Mouse (Mus musculus) gastrocnemius, postnatal 10 days (tissue): ENCODE data around the gene Cabin1. TPM values are rescaled to one million over a fixed set of nuclear protein-coding genes. Genes with fewer than 3 reads are reported as not detected.
A peak's percentile ranks its signal among the peaks of the same experiment; 100 is the strongest.

ENCODE experiments used
- DNase-seq: peaks from one replicate; pipeline ENCODE4 v3.0.0; 2021; ENCODE audit warnings: mixed read lengths
- total RNA-seq, 2 experiments: library from RNA; stranded (reverse); gene quantifications; 2 replicates each; pipeline ENCODE4 v1.2.3; 2021

The Cabin1 gene
- total RNA-seq, 2 experiments from 2014 or later = 11.7 to 18.7 TPM

- no peak for DNase-seq
Measured at GRCm38 (mm10) chr10:75702494-75702893, 61.6 kb downstream of the Cabin1 start.

- DNase-seq = no peak
Measured at GRCm38 (mm10) chr10:75701280-75701679, 62.9 kb downstream of the Cabin1 start.

- no peak for DNase-seq
Measured at GRCm38 (mm10) chr10:75697693-75698092, 66.4 kb downstream of the Cabin1 start.

DNA sequence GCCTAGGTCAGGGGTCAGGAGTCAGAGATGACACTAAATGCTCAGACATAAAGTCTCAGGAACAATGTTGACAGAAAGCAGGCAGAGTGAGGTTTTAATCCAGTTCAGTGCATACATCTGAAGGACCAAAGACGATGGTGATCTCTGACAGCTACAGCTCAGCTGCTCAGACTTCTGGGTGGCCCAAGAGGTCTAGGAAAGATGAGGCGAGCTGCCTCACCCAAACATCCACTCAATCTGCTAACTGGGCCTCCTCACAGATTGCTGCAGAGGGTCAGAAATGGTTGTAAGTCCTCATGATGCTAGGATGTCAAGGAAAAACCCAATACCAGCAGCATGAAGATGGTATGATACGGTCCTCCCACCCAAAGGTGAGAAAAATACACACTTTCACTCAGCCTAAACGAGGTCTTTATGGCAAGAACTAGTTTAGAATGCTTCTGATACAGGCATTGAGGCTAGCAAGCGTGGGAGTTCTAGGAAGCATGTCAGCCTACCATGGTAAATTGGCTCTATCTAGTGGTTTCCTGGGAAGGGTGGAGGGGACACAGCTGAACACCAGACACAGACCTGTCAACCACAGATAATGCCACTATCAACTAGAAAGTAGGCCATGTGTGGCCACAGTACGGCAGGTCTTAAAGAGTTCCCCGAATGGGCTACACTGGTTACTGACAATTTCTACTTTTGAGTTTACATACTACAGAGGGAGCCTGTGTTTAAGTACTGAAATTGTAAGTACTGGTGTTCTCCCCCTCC lies 67.4 kb downstream of the Cabin1 start:
- no peak for DNase-seq

DNA sequence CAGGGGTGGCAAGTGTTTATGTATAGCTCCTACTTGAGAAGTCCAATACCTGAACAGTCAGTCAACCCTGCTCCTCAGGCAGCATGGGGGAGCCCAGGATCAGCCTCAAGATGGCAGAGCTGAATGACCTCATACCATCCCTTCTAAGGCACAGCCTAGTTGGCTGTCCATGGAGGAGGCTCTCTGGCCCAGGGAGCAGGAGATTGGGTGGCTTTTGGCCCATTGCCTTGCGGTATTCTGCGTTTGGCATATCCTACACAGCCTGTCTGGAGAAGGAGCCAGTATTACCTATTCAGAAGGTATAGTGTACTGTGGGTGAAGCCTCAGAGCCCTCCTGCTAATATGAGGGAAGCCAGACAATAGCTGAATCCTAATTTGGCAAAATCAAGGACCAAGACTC lies 68.6 kb downstream of the Cabin1 start:
- no peak for DNase-seq

DNA sequence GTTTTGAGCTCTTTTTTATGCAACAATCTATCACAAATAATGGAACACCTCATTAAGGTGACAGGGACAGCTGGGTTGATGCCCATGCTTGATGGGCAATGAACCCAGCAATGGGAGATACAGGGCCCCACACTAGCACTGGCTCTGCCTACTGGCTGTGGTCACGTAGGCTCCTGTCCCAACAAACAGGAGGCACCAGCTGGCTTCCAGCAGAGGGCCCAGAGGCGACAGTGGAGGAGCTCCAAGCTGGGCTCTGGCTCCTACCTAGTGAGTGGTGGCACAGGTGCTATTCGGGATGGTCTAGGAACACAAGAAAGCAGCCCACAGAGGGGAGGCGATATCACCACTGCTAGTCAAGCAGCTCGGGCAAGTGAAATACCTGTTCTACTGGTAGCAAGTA lies 69.1 kb downstream of the Cabin1 start:
- no peak for DNase-seq

DNA sequence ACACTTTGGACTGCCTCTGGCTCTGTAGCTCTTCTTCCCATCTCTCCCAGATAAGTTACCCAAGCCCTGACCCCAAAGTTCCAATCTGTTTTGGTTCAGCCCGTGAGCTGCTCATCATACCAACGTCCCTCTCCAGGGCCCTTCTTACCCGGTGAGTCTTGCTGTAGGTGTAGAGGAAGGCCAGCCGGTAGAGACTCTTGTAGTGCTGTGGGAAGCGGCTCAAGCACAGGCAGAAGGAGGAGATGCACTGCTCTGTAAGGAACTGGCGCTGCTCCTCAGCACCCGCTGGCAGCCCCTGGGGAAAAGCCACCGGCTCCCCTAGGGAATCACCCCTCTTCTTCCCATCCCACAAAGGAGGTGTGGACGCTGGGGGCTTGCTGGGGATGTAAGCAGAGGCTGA lies 69.6 kb downstream of the Cabin1 start:
- no peak for DNase-seq

DNA sequence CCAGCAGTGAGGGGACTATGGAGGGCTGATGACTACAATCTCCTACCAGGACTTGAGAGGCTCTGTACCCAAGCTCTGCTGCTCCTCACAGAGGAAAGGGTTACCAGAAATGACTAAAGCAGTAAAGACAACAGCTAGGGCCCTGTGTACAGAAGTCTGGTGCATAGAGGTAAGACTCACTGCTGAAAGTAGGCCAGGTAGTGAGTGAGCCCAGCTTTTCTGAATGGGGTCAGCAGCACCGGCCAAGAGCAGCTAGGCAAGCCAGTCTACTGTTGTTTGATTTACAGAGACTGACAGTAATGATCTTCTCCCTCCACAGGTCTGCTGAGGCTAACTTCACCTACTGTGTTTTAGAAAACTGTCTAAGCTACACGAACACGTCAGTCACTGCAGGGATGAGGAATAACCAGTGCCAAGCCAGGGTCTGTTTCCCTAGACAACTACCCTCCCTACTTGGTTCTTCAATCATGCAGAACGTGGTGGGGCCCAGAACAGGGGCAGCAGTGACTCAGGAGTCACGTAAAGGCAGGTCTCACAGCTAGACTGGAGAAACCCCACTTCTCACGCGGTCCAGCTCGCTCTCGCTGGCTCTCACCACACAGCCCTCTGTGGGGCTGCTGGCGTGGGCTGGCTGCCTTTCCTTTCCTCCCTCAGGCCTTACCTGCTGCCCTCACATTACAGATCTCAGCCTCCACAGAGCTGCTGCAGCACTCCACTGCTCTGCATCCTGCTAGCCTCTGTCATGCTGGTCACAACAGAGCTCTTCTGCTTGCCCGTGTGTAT lies 70.5 kb downstream of the Cabin1 start:
- no peak for DNase-seq

DNA sequence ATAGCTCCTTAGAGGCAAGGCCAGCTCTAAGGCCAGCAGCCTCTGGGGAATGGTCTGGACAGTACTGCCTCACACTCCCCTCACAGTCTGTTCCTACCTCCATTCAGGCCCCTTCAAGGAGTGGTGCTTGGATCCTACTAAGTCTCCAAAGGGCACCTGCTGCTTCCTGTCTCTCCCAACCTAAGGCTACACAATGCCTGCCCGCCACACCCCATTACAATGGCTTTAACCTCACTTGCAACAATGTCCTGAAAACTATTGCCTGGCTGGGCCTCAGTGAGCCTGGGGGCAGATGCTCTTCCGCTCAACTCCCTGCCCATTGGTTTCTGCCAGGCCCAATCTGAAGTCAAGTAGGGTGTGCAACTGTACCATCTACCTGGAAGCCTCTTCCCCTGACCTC lies 75.5 kb downstream of the Cabin1 start:
- no peak for DNase-seq

DNA sequence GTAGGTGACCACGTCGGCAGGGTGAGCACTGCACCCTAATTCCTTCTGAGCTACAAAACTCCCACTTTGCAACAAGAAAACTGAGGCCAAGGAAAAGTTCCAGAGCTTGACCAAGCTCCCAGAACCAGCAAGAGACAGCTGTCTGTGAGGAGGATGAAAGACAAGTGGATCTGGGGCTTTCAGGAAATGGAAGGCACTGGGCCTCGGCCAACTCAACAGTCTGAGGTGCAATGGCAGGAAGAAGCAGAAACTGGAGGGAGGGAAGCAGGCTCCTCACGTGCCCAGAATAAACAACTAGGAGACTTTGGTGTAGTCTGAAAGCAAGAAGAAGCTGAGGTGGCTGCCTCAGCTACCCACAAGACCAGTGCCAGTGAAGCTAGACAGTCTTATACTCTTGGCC lies 77.4 kb downstream of the Cabin1 start:
- no peak for DNase-seq

DNA sequence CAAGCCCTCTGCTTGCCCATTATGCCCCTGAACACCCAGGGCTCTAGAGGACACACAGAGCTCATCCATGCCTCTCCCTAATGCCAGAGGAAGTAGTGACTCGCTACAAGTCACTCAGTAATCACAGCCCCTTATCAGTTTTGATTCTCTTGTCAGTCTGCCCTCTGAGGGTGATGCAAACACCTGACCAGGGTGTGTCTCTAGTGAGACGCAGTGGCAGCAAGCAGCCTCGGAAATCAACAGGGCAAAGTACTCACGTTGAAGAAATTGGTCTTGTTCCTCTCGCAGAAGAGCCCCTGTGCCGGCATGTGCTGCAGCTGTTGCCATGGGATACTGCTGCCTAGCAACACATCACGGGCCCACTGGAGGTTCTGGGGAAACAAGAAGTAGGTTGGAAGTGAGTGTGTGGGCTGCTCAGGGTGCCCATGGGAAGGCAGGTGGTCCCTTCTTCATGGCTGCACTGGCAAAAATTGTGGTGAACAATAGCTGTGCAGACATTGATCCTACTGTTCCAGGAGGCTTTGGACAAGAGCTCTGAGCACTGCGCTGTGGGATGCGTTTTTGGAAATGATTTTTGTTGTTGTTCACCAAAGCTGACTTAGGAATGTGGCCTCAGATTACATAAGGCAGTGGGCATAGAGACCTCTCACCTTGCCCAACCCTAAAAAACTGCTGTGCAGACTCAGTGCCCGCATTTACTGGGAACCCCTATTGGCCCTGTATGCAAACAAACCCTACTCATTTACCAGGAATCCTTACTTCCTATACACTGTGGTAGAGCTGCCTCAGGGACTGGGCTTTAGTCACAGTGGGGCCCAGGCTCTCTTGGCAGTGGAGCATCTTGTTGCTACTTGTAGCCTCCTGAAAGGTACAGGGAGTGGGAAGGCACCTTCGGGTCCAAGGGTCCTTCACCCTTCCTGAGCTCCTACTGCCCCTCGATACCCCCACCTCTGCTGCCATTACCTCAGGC lies 79.8 kb downstream of the Cabin1 start:
- no peak for DNase-seq

GRCm38 (mm10) chr10:75680574-75681001 lies 83.6 kb downstream of the Cabin1 start:
- no peak for DNase-seq

- DNase-seq = no peak
Measured at GRCm38 (mm10) chr10:75679204-75679603, 84.9 kb downstream of the Cabin1 start.

DNA sequence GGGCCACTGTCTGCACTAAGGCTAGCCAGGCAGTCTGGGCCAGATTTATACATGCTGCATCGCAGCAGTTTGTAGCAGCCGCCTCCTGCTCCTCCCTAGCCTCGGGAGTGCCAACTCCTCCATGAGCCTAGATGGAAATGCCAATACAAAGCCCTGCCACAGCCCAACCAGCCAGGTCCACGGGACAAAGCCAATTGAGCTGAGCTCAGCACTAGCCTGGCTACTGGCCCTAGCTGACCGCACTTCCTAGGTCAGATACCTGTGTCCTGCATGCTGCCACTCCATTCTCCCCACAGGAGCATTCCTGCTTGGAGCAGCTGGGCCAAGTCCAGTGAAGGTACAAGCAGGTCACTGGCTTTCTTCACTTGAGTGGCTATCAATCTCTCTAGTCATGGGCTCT lies 86.2 kb downstream of the Cabin1 start:
- DNase-seq = peak; percentile 28

DNA sequence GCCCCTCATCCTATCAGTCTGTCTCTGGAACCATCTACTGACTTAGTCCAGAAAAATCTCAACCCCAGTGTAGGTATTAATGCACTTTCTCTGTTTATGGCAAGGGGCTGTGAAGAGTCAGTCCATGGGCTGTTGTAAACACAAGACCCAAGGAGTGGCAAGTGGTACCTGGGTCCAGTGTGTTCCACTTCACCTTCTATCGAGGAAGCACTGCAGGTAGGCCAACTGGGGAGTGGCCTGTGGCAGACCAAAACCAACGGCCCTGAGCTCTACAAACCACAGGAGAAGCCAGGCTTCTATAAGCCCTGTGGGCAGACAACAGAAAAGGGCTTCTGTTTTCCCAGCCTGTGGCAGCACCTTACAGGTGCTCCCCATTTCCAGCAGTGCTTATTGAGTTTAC lies 86.6 kb downstream of the Cabin1 start:
- no peak for DNase-seq

DNA sequence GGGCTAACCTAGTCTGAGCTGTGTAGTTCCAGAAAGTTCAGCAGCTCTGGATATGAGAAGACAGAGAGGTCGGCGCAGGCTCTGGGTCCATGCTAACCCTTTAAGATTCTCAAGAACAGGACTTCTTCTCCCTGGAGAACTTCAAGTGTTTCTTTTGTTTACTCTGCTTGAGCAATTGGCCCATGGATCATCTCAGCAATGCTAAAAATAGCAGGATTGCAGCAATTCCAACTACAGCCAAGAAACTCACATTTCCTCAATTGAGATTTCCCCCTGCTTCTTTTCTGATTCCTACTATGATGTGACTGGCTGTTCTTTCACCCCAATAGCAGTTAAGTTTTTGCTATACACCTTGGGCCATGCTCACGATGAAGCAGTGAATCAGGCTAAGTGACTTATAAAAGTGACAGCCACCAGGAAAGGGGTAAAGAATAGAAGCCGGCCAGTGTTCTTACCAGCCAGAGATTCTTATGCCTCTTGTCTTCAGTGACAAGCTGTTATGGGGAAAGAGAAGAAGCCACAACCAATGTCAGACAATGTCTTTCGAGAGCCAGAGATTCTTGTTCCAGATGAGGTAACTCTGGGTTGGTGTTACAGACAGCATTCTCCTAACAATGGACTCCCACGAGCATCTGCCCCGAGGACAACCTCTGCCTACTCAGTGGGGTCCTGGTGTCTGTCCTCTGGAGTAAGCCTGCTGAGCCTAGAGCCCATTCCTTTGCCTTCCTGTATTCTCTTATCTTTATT lies 87.1 kb downstream of the Cabin1 start:
- DNase-seq = no peak

GRCm38 (mm10) chr10:75676286-75676685 lies 87.9 kb downstream of the Cabin1 start:
- no peak for DNase-seq

- DNase-seq = no peak
Measured at GRCm38 (mm10) chr10:75675594-75675993, 88.5 kb downstream of the Cabin1 start.

- DNase-seq = no peak
Measured at GRCm38 (mm10) chr10:75669936-75670335, 94.2 kb downstream of the Cabin1 start.

- DNase-seq = peak; percentile 82
Measured at GRCm38 (mm10) chr10:75667911-75668270, 96.2 kb downstream of the Cabin1 start.

- DNase-seq = peak; percentile 75
Measured at GRCm38 (mm10) chr10:75667115-75667910, 96.8 kb downstream of the Cabin1 start.
